ENCODE assay signal across 14 mouse cellular contexts in the genomic region with DNA sequence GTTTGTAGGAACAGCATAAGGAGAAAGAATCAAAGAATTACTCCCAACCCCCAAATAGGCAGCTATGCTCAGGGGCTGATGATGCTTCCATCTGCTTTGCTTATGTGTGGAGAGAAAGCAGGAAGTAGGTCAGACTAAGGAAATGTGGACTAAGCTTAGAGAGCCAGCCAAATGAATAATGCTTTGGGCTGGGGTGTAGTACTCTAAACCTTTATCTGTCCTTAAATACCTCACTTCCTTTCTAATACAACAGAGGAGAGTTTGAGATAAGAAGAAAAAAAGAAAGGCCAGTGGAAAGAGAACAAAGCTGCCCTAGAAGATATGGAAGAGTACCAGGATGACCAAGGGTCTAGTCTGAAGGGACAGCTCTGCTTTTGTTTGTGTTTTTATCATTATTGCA.
DNase-seq lines count a peak whose midpoint lies in the region; ATAC-seq lines count a peak whose summit lies in the region.
"Had no signal": no experiment of that assay in that cellular context is flagged by ENCODE, and none has a peak within 500 bp of the region (broad histone marks: within the 10 kb centered on the region; RNA-seq: fewer than 3 reads in every experiment).

No protein-coding gene starts in this region.

- H3K4me2 ChIP-seq in heart, embryonic 11.5 days, result no peak overlapping the region
- H3K4me2 ChIP-seq in heart, embryonic 12.5 days, result no peak overlapping the region
- no peak overlapping the region for H3K4me2 ChIP-seq in liver, embryonic 15.5 days
- H3K4me2 ChIP-seq in intestine, embryonic 16.5 days (ENCODE audit: low read depth, low read length), result no peak overlapping the region
- H3K4me2 ChIP-seq: embryonic facial prominence, embryonic 12.5 days; midbrain, embryonic 12.5 days; stomach, embryonic 15.5 days had no signal

- H3K9ac ChIP-seq in heart, embryonic 11.5 days (ENCODE audit: low read depth, low read length), result no peak overlapping the region
- H3K9ac ChIP-seq in heart, embryonic 12.5 days, result no peak overlapping the region
- no peak overlapping the region for H3K9ac ChIP-seq in liver, embryonic 15.5 days
- no peak overlapping the region for H3K9ac ChIP-seq in intestine, embryonic 16.5 days (ENCODE audit: low read depth, low read length)
- H3K9ac ChIP-seq: embryonic facial prominence, embryonic 12.5 days; midbrain, embryonic 12.5 days; stomach, embryonic 15.5 days had no signal

- ATAC-seq in heart, embryonic 11.5 days (replicated peaks; ENCODE audit: insufficient number of reproducible peaks, low FRiP score, low TSS enrichment), result peak; percentile 31; the same call in 1 of the 2 replicates
- ATAC-seq in heart, embryonic 12.5 days (ENCODE audit: insufficient number of reproducible peaks, low FRiP score), result peak; percentile 57; the same call in 1 of the 2 replicates
- peak; percentile 76 for ATAC-seq in liver, embryonic 15.5 days (ENCODE audit: insufficient read depth)
- ATAC-seq in intestine, embryonic 16.5 days, result no peak

- H3K4me3 ChIP-seq in heart, embryonic 11.5 days (ENCODE audit: low read depth, low read length), result no peak overlapping the region
- no peak overlapping the region for H3K4me3 ChIP-seq in heart, embryonic 10.5 days
- no peak overlapping the region for H3K4me3 ChIP-seq in heart, embryonic 12.5 days
- H3K4me3 ChIP-seq in liver, embryonic 15.5 days (replicated peaks), result no peak overlapping the region
- no peak overlapping the region for H3K4me3 ChIP-seq in intestine, embryonic 16.5 days (ENCODE audit: low read length)
- H3K4me3 ChIP-seq: embryonic facial prominence, embryonic 12.5 days; midbrain, embryonic 12.5 days; stomach, embryonic 15.5 days had no signal

- no peaks in the 10 kb centered on the region for H3K4me1 ChIP-seq in heart, embryonic 11.5 days (ENCODE audit: control insufficient read depth, insufficient read depth, low read length)
- H3K4me1 ChIP-seq in heart, embryonic 10.5 days, result no peaks in the 10 kb centered on the region
- no peaks in the 10 kb centered on the region; the same call in 1 of the 2 replicates for H3K4me1 ChIP-seq in heart, embryonic 12.5 days (replicated peaks)
- H3K4me1 ChIP-seq in liver, embryonic 15.5 days (replicated peaks), result peaks cover 15% of the 10 kb centered on the region
- H3K4me1 ChIP-seq in intestine, embryonic 16.5 days (ENCODE audit: control insufficient read depth, insufficient read depth, low read length), result no peaks in the 10 kb centered on the region
- H3K4me1 ChIP-seq: embryonic facial prominence, embryonic 12.5 days; midbrain, embryonic 12.5 days; stomach, embryonic 15.5 days had no signal

- peaks cover 2% of the 10 kb centered on the region; the same call in 1 of the 2 replicates for H3K36me3 ChIP-seq in heart, embryonic 11.5 days (ENCODE audit: control insufficient read depth, insufficient read depth, low read length)
- H3K36me3 ChIP-seq in heart, embryonic 10.5 days, result peaks cover 12% of the 10 kb centered on the region
- peaks cover 21% of the 10 kb centered on the region for H3K36me3 ChIP-seq in heart, embryonic 12.5 days
- H3K36me3 ChIP-seq in liver, embryonic 15.5 days (replicated peaks), result no peaks in the 10 kb centered on the region
- no peaks in the 10 kb centered on the region for H3K36me3 ChIP-seq in intestine, embryonic 16.5 days (ENCODE audit: control insufficient read depth, insufficient read depth, low read length)
- H3K36me3 ChIP-seq: embryonic facial prominence, embryonic 12.5 days; stomach, embryonic 15.5 days had no signal

- H3K27ac ChIP-seq in heart, embryonic 11.5 days (ENCODE audit: low read depth, low read length), result peak overlapping the region; percentile 7; the same call in 1 of the 2 replicates
- H3K27ac ChIP-seq in heart, embryonic 10.5 days, result no peak overlapping the region
- H3K27ac ChIP-seq in heart, embryonic 12.5 days (ENCODE audit: poor library complexity, severe bottlenecking), result no peak overlapping the region
- 0 out of 2 replicates have a peak overlapping the region, but pooled peaks have one; percentile 11 for H3K27ac ChIP-seq in liver, embryonic 15.5 days (replicated peaks)
- no peak overlapping the region for H3K27ac ChIP-seq in intestine, embryonic 16.5 days (ENCODE audit: low read length)
- H3K27ac ChIP-seq: embryonic facial prominence, embryonic 12.5 days; midbrain, embryonic 12.5 days; stomach, embryonic 15.5 days had no signal

- DNase-seq in heart, embryonic 10.5 days (ENCODE audit: low spot score), result no peak
- peak; percentile 91 for DNase-seq in MEL-GATA-1-ER (ENCODE audit: extremely low read depth, low read depth)
- DNase-seq in ovary, adult 18-20 months (ENCODE audit: low spot score), result no peak
- DNase-seq in T-cell, adult 2 months (ENCODE audit: low spot score), result no peak
- DNase-seq: cerebellum, postnatal 10 days; lung, adult 18-20 months; thymus, postnatal 14 days had no signal

- H3K9me3 ChIP-seq in heart, embryonic 11.5 days (replicated peaks; ENCODE audit: control insufficient read depth, low read length), result no peaks in the 10 kb centered on the region
- H3K9me3 ChIP-seq in heart, embryonic 10.5 days, result no peaks in the 10 kb centered on the region
- 0 out of 2 replicates have a peak, but pooled peaks cover 3% of the 10 kb centered on the region for H3K9me3 ChIP-seq in heart, embryonic 12.5 days (replicated peaks)
- no peaks in the 10 kb centered on the region for H3K9me3 ChIP-seq in liver, embryonic 15.5 days (replicated peaks)
- no peaks in the 10 kb centered on the region for H3K9me3 ChIP-seq in intestine, embryonic 16.5 days (ENCODE audit: control insufficient read depth, low read length)
- H3K9me3 ChIP-seq: embryonic facial prominence, embryonic 12.5 days; midbrain, embryonic 12.5 days; stomach, embryonic 15.5 days had no signal

- H3K27me3 ChIP-seq in heart, embryonic 11.5 days (ENCODE audit: control insufficient read depth, insufficient read depth, low read length), result no peaks in the 10 kb centered on the region
- no peaks in the 10 kb centered on the region for H3K27me3 ChIP-seq in heart, embryonic 10.5 days (ENCODE audit: insufficient read depth, poor library complexity, severe bottlenecking)
- H3K27me3 ChIP-seq in heart, embryonic 12.5 days (replicated peaks), result no peaks in the 10 kb centered on the region
- no peaks in the 10 kb centered on the region for H3K27me3 ChIP-seq in liver, embryonic 15.5 days
- no peaks in the 10 kb centered on the region for H3K27me3 ChIP-seq in intestine, embryonic 16.5 days (replicated peaks; ENCODE audit: control insufficient read depth, insufficient read depth, low read length)
- H3K27me3 ChIP-seq: embryonic facial prominence, embryonic 12.5 days; midbrain, embryonic 12.5 days; stomach, embryonic 15.5 days had no signal

Comparison
In these comparisons a context has a peak if more than half of its experiments do, and no peak if none do; other contexts are left out.
1. H3K27ac ChIP-seq: peak in heart, embryonic 11.5 days (single experiment) and liver, embryonic 15.5 days (single experiment); none in heart, embryonic 10.5 days (single experiment), heart, embryonic 12.5 days (single experiment) and intestine, embryonic 16.5 days (single experiment).